Mouse (Mus musculus) embryonic facial prominence, embryonic 12.5 days (tissue): ENCODE results near the gene Axdnd1. TPM values are rescaled to one million over a fixed set of nuclear protein-coding genes. Genes with fewer than 3 reads are reported as not detected.
"Not testable (repeated sequence)": the region's sequence is repeated elsewhere in the genome, so short reads cannot be mapped to it uniquely, and the experiment has no call there.

ENCODE experiments used
- ATAC-seq: fragments of 200-750 bp; cut with Nextera tagmentation; 2 replicates; pipeline ENCODE4 v1.8.0; 2017; ENCODE audit not compliant: insufficient number of reproducible peaks, insufficient read depth, low FRiP score, low TSS enrichment
- H3K27ac ChIP-seq: fragments of 300-500 bp; sonication (generic); 2 replicates; pipeline ENCODE4 v1.5.1; 2016; ENCODE audit warnings: mild to moderate bottlenecking
- H3K27me3 ChIP-seq: fragments of 300-500 bp; sonication (generic); 2 replicates; pipeline ENCODE4 v1.6.1; 2016; ENCODE audit warnings: mild to moderate bottlenecking, moderate library complexity
- H3K36me3 ChIP-seq: fragments of 300-500 bp; sonication (generic); 2 replicates; pipeline ENCODE4 v1.6.1; 2016; ENCODE audit warnings: mild to moderate bottlenecking
- H3K4me1 ChIP-seq: fragments of 300-500 bp; sonication (generic); 2 replicates; pipeline ENCODE4 v1.6.1; 2016
- H3K4me2 ChIP-seq: fragments of 300-500 bp; sonication (generic); replicated peaks from 2 replicates; pipeline ENCODE4 v1.6.1; 2016; ENCODE audit warnings: mild to moderate bottlenecking, moderate library complexity
- H3K4me3 ChIP-seq: fragments of 300-500 bp; sonication (generic); 2 replicates; pipeline ENCODE4 v1.5.1; 2016; ENCODE audit warnings: mild to moderate bottlenecking
- H3K9ac ChIP-seq: fragments of 300-500 bp; sonication (generic); 2 replicates; pipeline ENCODE4 v1.6.1; 2016; ENCODE audit warnings: mild to moderate bottlenecking, moderate library complexity
- H3K9me3 ChIP-seq: fragments of 300-500 bp; sonication (generic); 2 replicates; pipeline ENCODE4 v1.6.1; 2016; ENCODE audit warnings: mild to moderate bottlenecking, moderate library complexity
- WGBS: fragments of 180-500 bp; shearing (Covaris S2); methylation state at CpG from one replicate; pipeline ENCODE4 v1.1.7; 2016; 5-methylcytosine and 5-hydroxymethylcytosine counted together
- polyA plus RNA-seq: library from polyadenylated mRNA; unstranded; fragments of >200 nt; fragmentation: Nextera tagmentation; extraction: Ambion mirVana; gene quantifications from 2 replicates; pipeline ENCODE4 v1.2.1, GENCODE M21; 2016

Axdnd1 gene
- polyA plus RNA-seq, 1 experiment from 2014 or later: 0.27 TPM

GRCm38 (mm10) chr1:156432498-156432897 is 11.5 kb upstream of the Axdnd1 start:
- peaks cover 56% of the 10 kb centered on the region for H3K36me3 ChIP-seq
- no peak for ATAC-seq

GRCm38 (mm10) chr1:156428434-156428833 is 7.5 kb upstream of the Axdnd1 start:
- peaks cover 30% of the 10 kb centered on the region for H3K36me3 ChIP-seq

More at GRCm38 (mm10) chr1:156432498-156432897, 11.5 kb upstream of the Axdnd1 start:
- no peaks in the 10 kb centered on the region for H3K9me3 ChIP-seq
- no peaks in the 10 kb centered on the region for H3K4me1 ChIP-seq
- no peak overlapping the region for H3K4me2 ChIP-seq
- H3K27me3 ChIP-seq: no peaks in the 10 kb centered on the region
- H3K4me3 ChIP-seq: no peak overlapping the region
- no peak overlapping the region for H3K27ac ChIP-seq
- 65% methylated on average over 10 of the region's 10 CpGs for WGBS
- H3K9ac ChIP-seq: no peak overlapping the region

GRCm38 (mm10) chr1:156425746-156426145 is 4.8 kb upstream of the Axdnd1 start:
- H3K4me1 ChIP-seq: no peaks in the 10 kb centered on the region; the same call in 1 of the 2 replicates
- H3K27ac ChIP-seq: no peak overlapping the region
- no peak overlapping the region for H3K4me2 ChIP-seq
- WGBS: 94% methylated on average over 4 of the region's 4 CpGs
- H3K9ac ChIP-seq: no peak overlapping the region
- H3K27me3 ChIP-seq: no peaks in the 10 kb centered on the region
- H3K9me3 ChIP-seq: no peaks in the 10 kb centered on the region
- H3K4me3 ChIP-seq: no peak overlapping the region
- no peak for ATAC-seq
- peaks cover 9% of the 10 kb centered on the region; the same call in 1 of the 2 replicates for H3K36me3 ChIP-seq

More at GRCm38 (mm10) chr1:156428434-156428833, 7.5 kb upstream of the Axdnd1 start:
- no peak overlapping the region for H3K27ac ChIP-seq
- 95% methylated on average over 6 of the region's 6 CpGs for WGBS
- H3K9me3 ChIP-seq: no peaks in the 10 kb centered on the region
- no peak overlapping the region for H3K4me2 ChIP-seq
- ATAC-seq: no peak
- no peak overlapping the region for H3K9ac ChIP-seq
- H3K4me3 ChIP-seq: no peak overlapping the region
- no peaks in the 10 kb centered on the region for H3K27me3 ChIP-seq
- H3K4me1 ChIP-seq: no peaks in the 10 kb centered on the region

- H3K27ac ChIP-seq: no peak overlapping the region
- H3K9me3 ChIP-seq: no peaks in the 10 kb centered on the region
- no peaks in the 10 kb centered on the region; the same call in 1 of the 2 replicates for H3K4me1 ChIP-seq
- no peak overlapping the region for H3K4me2 ChIP-seq
- no peak overlapping the region for H3K9ac ChIP-seq
- ATAC-seq: no peak
- 0 out of 2 replicates have a peak, but pooled peaks cover 3% of the 10 kb centered on the region for H3K36me3 ChIP-seq
- no peaks in the 10 kb centered on the region for H3K27me3 ChIP-seq
- no peak overlapping the region for H3K4me3 ChIP-seq
- WGBS: 94% methylated on average over 3 of the region's 3 CpGs
Observed at GRCm38 (mm10) chr1:156424054-156424453, 3.1 kb upstream of the Axdnd1 start.

- Histone ChIP-seq H3K4me2 (no peak overlapping the region), H3K4me1 (no peaks in the 10 kb centered on the region; the same call in 1 of the 2 replicates), H3K9ac (no peak overlapping the region), H3K27ac (no peak overlapping the region), H3K9me3 (no peaks in the 10 kb centered on the region), H3K4me3 (no peak overlapping the region), H3K27me3 (no peaks in the 10 kb centered on the region), H3K36me3 (0 out of 2 replicates have a peak, but pooled peaks cover under 1% of the 10 kb centered on the region)
- no peak for ATAC-seq
- WGBS: 86% methylated on average over 6 of the region's 6 CpGs
Observed at GRCm38 (mm10) chr1:156423493-156423892, 2.5 kb upstream of the Axdnd1 start.

GRCm38 (mm10) chr1:156422856-156423255 is 1.9 kb upstream of the Axdnd1 start:
- 71% methylated on average over 6 of the region's 6 CpGs for WGBS

GRCm38 (mm10) chr1:156418170-156418569 is 2.8 kb downstream of the Axdnd1 start:
- WGBS: 61% methylated on average over 4 of the region's 4 CpGs
- no peak for ATAC-seq
- Histone ChIP-seq H3K4me2 (no peak overlapping the region), H3K27ac (no peak overlapping the region), H3K36me3 (no peaks in the 10 kb centered on the region), H3K4me3 (no peak overlapping the region), H3K9me3 (no peaks in the 10 kb centered on the region), H3K4me1 (no peaks in the 10 kb centered on the region; the same call in 1 of the 2 replicates), H3K27me3 (no peaks in the 10 kb centered on the region), H3K9ac (no peak overlapping the region)

More at GRCm38 (mm10) chr1:156422856-156423255, 1.9 kb upstream of the Axdnd1 start:
- Histone ChIP-seq H3K4me2 (no peak overlapping the region), H3K4me3 (no peak overlapping the region), H3K9ac (no peak overlapping the region), H3K9me3 (no peaks in the 10 kb centered on the region), H3K36me3 (no peaks in the 10 kb centered on the region), H3K27me3 (no peaks in the 10 kb centered on the region), H3K4me1 (no peaks in the 10 kb centered on the region; the same call in 1 of the 2 replicates), H3K27ac (no peak overlapping the region)
- no peak for ATAC-seq

GRCm38 (mm10) chr1:156408521-156408920 is 12.4 kb downstream of the Axdnd1 start:
- Histone ChIP-seq H3K27ac (no peak overlapping the region), H3K4me2 (no peak overlapping the region), H3K9me3 (no peaks in the 10 kb centered on the region), H3K4me1 (no peaks in the 10 kb centered on the region), H3K4me3 (no peak overlapping the region), H3K9ac (no peak overlapping the region), H3K36me3 (no peaks in the 10 kb centered on the region), H3K27me3 (no peaks in the 10 kb centered on the region)
- 73% methylated on average over 4 of the region's 4 CpGs for WGBS
- no peak for ATAC-seq

GRCm38 (mm10) chr1:156408004-156408403 is 13.0 kb downstream of the Axdnd1 start:
- H3K27me3 ChIP-seq: no peaks in the 10 kb centered on the region
- H3K36me3 ChIP-seq: no peaks in the 10 kb centered on the region
- no peaks in the 10 kb centered on the region for H3K9me3 ChIP-seq
- H3K4me2 ChIP-seq: no peak overlapping the region
- H3K27ac ChIP-seq: no peak overlapping the region
- H3K4me3 ChIP-seq: no peak overlapping the region
- no peak for ATAC-seq
- H3K9ac ChIP-seq: no peak overlapping the region
- no peaks in the 10 kb centered on the region for H3K4me1 ChIP-seq
- 59% methylated on average over 3 of the region's 3 CpGs for WGBS

- 38% methylated on average over 10 of the region's 10 CpGs for WGBS
- Histone ChIP-seq H3K4me3 (no peak overlapping the region), H3K27me3 (no peaks in the 10 kb centered on the region), H3K9ac (no peak overlapping the region), H3K4me1 (no peaks in the 10 kb centered on the region), H3K27ac (no peak overlapping the region), H3K9me3 (no peaks in the 10 kb centered on the region), H3K36me3 (no peaks in the 10 kb centered on the region), H3K4me2 (no peak overlapping the region)
- no peak for ATAC-seq
Observed at GRCm38 (mm10) chr1:156403251-156403650, 17.7 kb downstream of the Axdnd1 start.

GRCm38 (mm10) chr1:156402491-156402890 is 18.5 kb downstream of the Axdnd1 start:
- 26% methylated on average over 2 of the region's 2 CpGs for WGBS
- Histone ChIP-seq H3K9ac (no peak overlapping the region), H3K27ac (no peak overlapping the region), H3K4me3 (no peak overlapping the region), H3K9me3 (no peaks in the 10 kb centered on the region), H3K36me3 (no peaks in the 10 kb centered on the region), H3K27me3 (no peaks in the 10 kb centered on the region), H3K4me2 (no peak overlapping the region), H3K4me1 (no peaks in the 10 kb centered on the region)
- ATAC-seq: no peak

- not testable (repeated sequence) for H3K4me1 ChIP-seq, H3K4me2 ChIP-seq, H3K27ac ChIP-seq, H3K27me3 ChIP-seq, H3K36me3 ChIP-seq, ATAC-seq, H3K9me3 ChIP-seq, H3K4me3 ChIP-seq, H3K9ac ChIP-seq
- WGBS: 77% methylated on average over 3 of the region's 3 CpGs
Observed at GRCm38 (mm10) chr1:156400159-156400558, 20.8 kb downstream of the Axdnd1 start.
